Mouse (Mus musculus) heart, postnatal 0 days (tissue): ENCODE data around the gene Syt8.

Source experiments
- CTCF ChIP-seq: IDR thresholded peaks from 2 replicates; pipeline ENCODE4 v1.5.1; 2016; ENCODE audit warnings: antibody characterized with exemption, control low read depth, low read depth
- EP300 ChIP-seq: IDR thresholded peaks from 2 replicates; pipeline ENCODE4 v1.6.1; 2016; ENCODE audit warnings: antibody characterized with exemption, low read depth

GRCm38 (mm10) chr7:142439966-142440365 lies 5.3 kb downstream of the Syt8 start:
- no peak for TF ChIP-seq CTCF
- TF ChIP-seq EP300, result no peak
